Mouse (Mus musculus): Measurements from ENCODE around the gene Cyp2t4. TPM values are rescaled to one million over a fixed set of nuclear protein-coding genes. Genes with fewer than 3 reads are reported as not detected.

The Cyp2t4 gene
- polyA plus RNA-seq, 1 experiment from 2014 or later, result 0.27 TPM

DNA sequence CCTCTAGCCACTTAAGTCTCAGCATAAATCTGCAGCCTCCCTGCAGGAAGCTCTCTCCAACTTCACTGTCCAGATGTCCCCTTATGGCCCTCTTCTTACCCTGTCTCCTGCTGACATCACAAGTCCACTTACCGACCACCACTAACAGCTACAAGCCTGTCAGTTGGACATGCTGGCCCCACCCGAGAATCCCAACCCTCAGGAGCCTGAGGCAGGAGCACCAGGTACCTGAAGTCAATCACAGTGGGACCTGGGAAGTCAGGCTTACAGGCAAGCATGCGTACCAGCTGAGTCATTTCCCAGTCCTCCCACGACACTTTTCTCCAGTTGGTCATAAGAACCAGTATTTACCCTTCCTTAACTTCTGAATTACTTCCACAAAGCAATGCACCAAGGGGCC is 40.2 kb downstream of the Cyp2t4 start:
- Histone ChIP-seq H3K27me3 (no peaks in the 10 kb centered on the region), H3K36me3 (peaks cover 50% of the 10 kb centered on the region), H3K27ac (replicated peaks) (no peak overlapping the region), H3K4me1 (peaks cover 26% of the 10 kb centered on the region), H3K4me3 (peak overlapping the region; percentile 5; the same call in 1 of the 2 replicates), H3K9ac (replicated peaks) (0 out of 2 replicates have a peak overlapping the region, but pooled peaks have one; percentile 7), H3K9me3 (no peaks in the 10 kb centered on the region), H3K4me2 (replicated peaks) (peak overlapping the region; percentile 79; the same call in 1 of the 2 replicates)
- WGBS, result 88% methylated on average over 4 of the region's 4 CpGs
- ATAC-seq (replicated peaks), result no peak

DNA sequence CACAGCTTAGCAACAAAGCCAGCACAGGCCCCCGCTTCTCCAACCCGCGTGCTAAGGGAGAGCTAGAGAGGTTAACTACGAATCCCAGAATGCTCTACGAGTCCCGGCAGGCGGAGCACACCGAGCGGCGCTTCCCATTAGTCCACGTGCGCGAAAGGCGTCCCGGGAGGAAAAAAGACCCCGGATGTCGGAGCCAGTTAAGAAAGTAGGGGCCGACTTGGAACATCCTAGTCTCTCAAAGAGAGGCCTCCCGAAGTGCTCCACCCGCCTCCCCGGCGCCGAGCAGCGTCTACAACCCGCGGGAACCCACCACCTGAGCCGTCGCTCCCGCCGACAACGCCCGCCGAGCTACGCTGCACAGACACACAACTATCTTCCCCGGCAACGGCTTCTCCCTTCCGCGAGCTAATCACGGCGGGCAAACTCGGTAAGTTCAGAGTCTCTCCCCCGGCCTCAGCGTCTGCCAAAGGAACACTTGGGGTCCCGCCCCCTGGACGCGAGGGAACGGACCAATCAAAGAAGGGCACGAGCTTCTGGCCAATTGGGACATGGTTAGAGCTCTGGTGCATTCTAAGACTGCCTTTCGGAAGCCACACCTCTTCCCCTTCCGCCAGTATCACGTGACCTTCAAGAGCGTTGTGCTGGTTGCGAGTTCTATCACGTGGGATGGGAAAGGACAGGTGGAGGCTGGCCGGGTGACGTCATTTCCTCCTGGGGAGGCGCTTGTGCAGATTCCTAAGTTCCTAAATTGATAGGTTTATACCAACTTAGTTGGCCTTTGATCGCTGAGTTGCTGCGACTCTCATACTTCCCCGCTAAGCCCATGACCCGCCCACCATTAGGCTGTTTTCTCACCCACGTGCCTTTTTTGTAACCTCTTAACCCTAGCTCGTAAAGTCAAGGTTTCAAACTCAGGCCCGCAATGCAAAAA is 42.4 kb downstream of the Cyp2t4 start, which contains the start of the genes BC024978 and Snrpa:
Gene BC024978 (plus strand): TSS at position 101 of the 931 bp plus-strand sequence.
Gene Snrpa (minus strand): TSS at position 591 of the 931 bp plus-strand sequence.
- WGBS, result under 1% methylated on average over 64 of the region's 64 CpGs
- Histone ChIP-seq H3K4me1 (peaks cover 26% of the 10 kb centered on the region), H3K4me2 (replicated peaks) (peak within 1 kb of the TSS; percentile 79), H3K4me3 (peak within 1 kb of the TSS; percentile 84), H3K27ac (replicated peaks) (peak within 1 kb of the TSS; percentile 98), H3K9ac (replicated peaks) (peak within 1 kb of the TSS; percentile 81), H3K27me3 (no peaks in the 10 kb centered on the region), H3K36me3 (peaks cover 28% of the 10 kb centered on the region), H3K9me3 (no peaks in the 10 kb centered on the region)
- ATAC-seq (replicated peaks), result peak; percentile 98

DNA sequence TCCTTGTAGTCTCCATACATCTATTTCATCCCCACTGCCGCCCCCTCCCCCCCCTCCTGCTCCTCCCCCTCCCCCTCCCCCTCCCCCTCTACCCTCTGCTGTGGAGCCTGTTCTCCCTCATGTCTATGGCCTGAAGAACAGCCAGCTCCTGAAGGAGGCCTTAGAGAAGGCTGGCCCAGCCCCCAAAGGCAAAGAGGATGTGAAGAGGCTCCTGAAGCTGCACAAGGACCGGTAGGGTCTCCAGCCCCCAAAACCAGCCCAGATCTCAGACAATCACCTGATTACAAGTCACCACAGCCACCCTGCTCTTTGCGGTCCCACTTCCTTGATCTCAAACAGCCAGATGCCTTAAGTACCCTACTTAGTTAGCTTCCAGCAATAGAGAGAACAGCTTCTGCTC is 43.6 kb downstream of the Cyp2t4 start:
- H3K36me3 ChIP-seq, result peaks cover 16% of the 10 kb centered on the region
- WGBS, result 96% methylated on average over 3 of the region's 3 CpGs
- no peak overlapping the region for H3K4me3 ChIP-seq

DNA sequence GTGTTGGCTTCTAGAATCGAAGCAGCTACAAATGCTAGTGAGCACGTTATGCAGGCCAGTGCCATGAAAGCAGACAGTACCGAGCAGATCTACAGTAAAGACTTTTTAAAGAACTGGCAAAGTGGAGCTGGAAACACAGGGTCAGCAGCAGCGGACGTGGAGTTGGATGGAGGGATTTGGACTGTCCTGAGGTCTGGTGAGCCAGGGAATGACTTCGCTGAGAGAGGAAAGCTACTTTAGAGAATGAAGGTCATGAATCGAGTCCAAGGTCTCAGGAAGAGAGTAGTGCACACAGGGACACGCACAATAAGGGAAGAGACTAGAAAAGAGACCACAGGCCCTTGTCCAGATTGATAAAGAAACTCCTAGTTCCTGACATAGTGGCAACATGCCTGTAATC is 44.1 kb downstream of the Cyp2t4 start:
- 92% methylated on average over 8 of the region's 8 CpGs for WGBS
- H3K27ac ChIP-seq (replicated peaks), result no peak overlapping the region
- no peak overlapping the region for H3K4me2 ChIP-seq (replicated peaks)
- H3K36me3 ChIP-seq, result peaks cover 12% of the 10 kb centered on the region; the same call in 1 of the 2 replicates
- peaks cover 26% of the 10 kb centered on the region for H3K4me1 ChIP-seq
- no peak for ATAC-seq (replicated peaks)
- H3K27me3 ChIP-seq, result no peaks in the 10 kb centered on the region
- no peak overlapping the region for H3K9ac ChIP-seq (replicated peaks)
- H3K9me3 ChIP-seq, result no peaks in the 10 kb centered on the region
- no peak overlapping the region for H3K4me3 ChIP-seq

More for the DNA sequence above, 43.6 kb downstream of the Cyp2t4 start:
- H3K27ac ChIP-seq (replicated peaks), result no peak overlapping the region
- no peak for ATAC-seq (replicated peaks)
- H3K9ac ChIP-seq (replicated peaks), result no peak overlapping the region
- no peak overlapping the region for H3K4me2 ChIP-seq (replicated peaks)
- H3K4me1 ChIP-seq, result peaks cover 26% of the 10 kb centered on the region
- no peaks in the 10 kb centered on the region for H3K9me3 ChIP-seq
- H3K27me3 ChIP-seq, result no peaks in the 10 kb centered on the region

DNA sequence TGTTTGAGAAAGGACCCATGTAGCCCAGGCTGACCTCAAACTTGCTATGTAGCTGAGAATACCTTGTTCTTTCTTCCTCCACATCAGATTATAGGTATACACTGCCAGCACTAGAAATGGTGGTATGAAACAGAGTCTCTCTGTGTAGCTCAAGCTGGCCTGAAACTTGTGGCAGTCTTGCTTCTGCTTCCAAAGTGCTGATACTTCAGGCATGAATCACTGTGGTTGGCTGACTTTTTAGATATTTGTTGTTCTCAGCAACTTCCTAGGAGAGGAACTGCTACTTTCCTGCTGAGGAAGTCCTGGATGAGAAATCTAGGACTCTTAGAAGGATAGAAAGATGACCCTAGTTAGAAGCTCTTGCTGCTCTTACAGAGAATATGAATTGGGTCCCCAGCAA is 44.8 kb downstream of the Cyp2t4 start:
- Histone ChIP-seq H3K4me3 (no peak overlapping the region), H3K4me1 (peaks cover 21% of the 10 kb centered on the region)

DNA sequence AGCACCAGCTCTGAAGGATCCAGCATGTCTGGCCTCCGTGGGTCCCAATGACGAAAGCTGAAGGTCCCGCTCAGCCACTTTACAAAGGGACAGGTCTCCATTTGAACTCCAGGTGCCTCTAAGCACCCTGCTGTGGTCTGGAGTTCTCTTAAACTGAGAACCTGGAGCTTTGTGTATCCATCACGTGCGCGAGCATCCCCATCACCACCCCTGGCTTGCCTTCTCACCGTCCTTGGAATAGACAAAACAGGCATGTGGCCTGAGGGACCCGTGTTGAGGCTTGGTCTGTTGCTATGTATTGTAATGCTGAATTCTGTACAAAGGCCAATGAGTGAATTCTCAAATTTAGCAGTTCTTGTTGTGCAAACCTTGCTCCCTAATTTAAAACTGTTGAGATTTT is 45.3 kb downstream of the Cyp2t4 start:
- H3K9me3 ChIP-seq, result no peaks in the 10 kb centered on the region
- no peak overlapping the region for H3K4me2 ChIP-seq (replicated peaks)
- H3K9ac ChIP-seq (replicated peaks), result no peak overlapping the region
- peaks cover 16% of the 10 kb centered on the region for H3K4me1 ChIP-seq
- WGBS, result 95% methylated on average over 8 of the region's 8 CpGs
- ATAC-seq (replicated peaks), result no peak
- H3K27me3 ChIP-seq, result no peaks in the 10 kb centered on the region
- H3K4me3 ChIP-seq, result no peak overlapping the region
- peaks cover 15% of the 10 kb centered on the region for H3K36me3 ChIP-seq
- H3K27ac ChIP-seq (replicated peaks), result no peak overlapping the region

More for the DNA sequence above, 44.8 kb downstream of the Cyp2t4 start:
- no peak overlapping the region for H3K9ac ChIP-seq (replicated peaks)
- no peak overlapping the region for H3K4me2 ChIP-seq (replicated peaks)
- H3K27me3 ChIP-seq, result no peaks in the 10 kb centered on the region
- no peaks in the 10 kb centered on the region for H3K9me3 ChIP-seq
- no peak for ATAC-seq (replicated peaks)
- H3K27ac ChIP-seq (replicated peaks), result no peak overlapping the region
- H3K36me3 ChIP-seq, result peaks cover 12% of the 10 kb centered on the region

DNA sequence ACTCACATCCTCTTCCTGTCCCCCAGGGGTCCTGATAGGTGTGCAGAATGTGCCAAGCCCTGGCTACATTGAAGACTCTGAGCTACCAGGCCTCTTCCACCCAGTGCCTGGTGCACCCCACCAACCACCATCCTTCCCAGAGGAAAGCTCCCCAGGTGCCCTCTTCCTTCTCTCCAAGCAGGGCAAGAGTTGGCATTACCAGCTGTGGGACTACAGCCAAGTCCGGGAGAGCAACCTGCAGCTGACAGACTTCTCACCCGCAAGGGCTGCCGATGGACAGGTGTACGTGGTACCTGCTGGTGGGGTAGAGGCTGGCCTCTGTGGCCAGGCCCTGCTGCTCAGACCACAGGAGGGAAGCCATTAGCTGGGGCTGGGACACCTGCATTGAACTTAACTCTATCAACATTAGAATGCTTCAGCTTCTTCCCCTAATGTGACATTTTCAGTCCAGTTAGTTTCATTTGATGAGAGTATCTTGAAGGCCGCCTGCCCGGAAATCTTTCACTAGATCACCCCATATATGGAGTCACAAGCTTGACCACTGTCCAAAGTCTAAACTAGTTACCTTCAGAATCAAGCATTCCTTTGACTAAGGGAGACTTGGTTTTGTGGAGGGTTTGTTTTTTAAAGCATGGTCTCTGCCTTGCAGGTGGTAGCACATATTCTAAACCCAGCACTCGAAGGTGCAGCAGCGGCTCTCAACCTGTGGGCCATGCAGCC is 50.4 kb downstream of the Cyp2t4 start:
- 96% methylated on average over 8 of the region's 8 CpGs for WGBS
- no peak overlapping the region for H3K4me3 ChIP-seq
- no peaks in the 10 kb centered on the region for H3K27me3 ChIP-seq
- no peaks in the 10 kb centered on the region for H3K9me3 ChIP-seq
- H3K27ac ChIP-seq (replicated peaks), result no peak overlapping the region
- no peak overlapping the region for H3K9ac ChIP-seq (replicated peaks)
- no peaks in the 10 kb centered on the region for H3K4me1 ChIP-seq
- no peak overlapping the region for H3K4me2 ChIP-seq (replicated peaks)
- H3K36me3 ChIP-seq, result peaks cover 36% of the 10 kb centered on the region
- no peak for ATAC-seq (replicated peaks)

MicroRNA genes within 50 kb of the gene (microRNA counts, 519-probe panel; counts per million panel counts)
- not detected for microRNA mmu-miR-1191

Small RNA genes lying within 50 kb of the gene (microRNA-seq; reads per million reads assigned to microRNA genes)
- 5.9 reads per million, percentile 20 among the genes with 10 or more reads in this experiment for gene Mir1191
- 0.88 reads per million for gene Mir3101

Other genes with a start within 250 kb of the Cyp2t4 start
- not detected in 2 replicates for gene Cyp2a22, start 214.3 kb upstream of the Cyp2t4 start, polyA plus RNA-seq (2015; fragmentation: Nextera tagmentation; extraction: Ambion mirVana)
- gene Cyp2a12, start 124.6 kb upstream of the Cyp2t4 start, polyA plus RNA-seq (2015; fragmentation: Nextera tagmentation; extraction: Ambion mirVana), result not detected in 2 replicates
- not detected in 2 replicates for gene Cyp2f2, start 33.8 kb upstream of the Cyp2t4 start, polyA plus RNA-seq (2015; fragmentation: Nextera tagmentation; extraction: Ambion mirVana)
- gene Egln2, start 13.1 kb downstream of the Cyp2t4 start, polyA plus RNA-seq (2015; fragmentation: Nextera tagmentation; extraction: Ambion mirVana), result 107 and 109 TPM in 2 replicates
- gene Rab4b, start 25.2 kb downstream of the Cyp2t4 start, polyA plus RNA-seq (2015; fragmentation: Nextera tagmentation; extraction: Ambion mirVana), result 79.0 and 86.9 TPM in 2 replicates
- gene Gm21983, start 27.4 kb downstream of the Cyp2t4 start, polyA plus RNA-seq (2015; fragmentation: Nextera tagmentation; extraction: Ambion mirVana), result not detected in 2 replicates
- gene Mia, start 27.4 kb downstream of the Cyp2t4 start, polyA plus RNA-seq (2015; fragmentation: Nextera tagmentation; extraction: Ambion mirVana), result 9.4 and 14.8 TPM in 2 replicates
- 3.6 and 3.9 TPM in 2 replicates for gene BC024978, start 42.1 kb downstream of the Cyp2t4 start, polyA plus RNA-seq (2015; fragmentation: Nextera tagmentation; extraction: Ambion mirVana)
- gene Snrpa, start 42.6 kb downstream of the Cyp2t4 start, polyA plus RNA-seq (2015; fragmentation: Nextera tagmentation; extraction: Ambion mirVana), result 228 and 236 TPM in 2 replicates
- gene Itpkc, start 74.9 kb downstream of the Cyp2t4 start, polyA plus RNA-seq (2015; fragmentation: Nextera tagmentation; extraction: Ambion mirVana), result 6.8 and 7.1 TPM in 2 replicates
- gene Coq8b, start 79.3 kb downstream of the Cyp2t4 start, polyA plus RNA-seq (2015; fragmentation: Nextera tagmentation; extraction: Ambion mirVana), result 26.1 and 27.8 TPM in 2 replicates
- gene Numbl, start 104.7 kb downstream of the Cyp2t4 start, polyA plus RNA-seq (2015; fragmentation: Nextera tagmentation; extraction: Ambion mirVana), result 47.2 and 49.0 TPM in 2 replicates
- 13.3 and 15.0 TPM in 2 replicates for gene Ltbp4, start 184.0 kb downstream of the Cyp2t4 start, polyA plus RNA-seq (2015; fragmentation: Nextera tagmentation; extraction: Ambion mirVana)
- 90.2 and 91.5 TPM in 2 replicates for gene Shkbp1, start 202.3 kb downstream of the Cyp2t4 start, polyA plus RNA-seq (2015; fragmentation: Nextera tagmentation; extraction: Ambion mirVana)
- 0.46 TPM in 1 of 2 replicates, not detected in the other for gene Gm20479, start 203.7 kb downstream of the Cyp2t4 start, polyA plus RNA-seq (2015; fragmentation: Nextera tagmentation; extraction: Ambion mirVana)